In genomic region chr2:93919093-93919492, GRCm38 (mm10) we compare ENCODE assay signal across 19 mouse cellular contexts. TPM values are rescaled to one million over a fixed set of nuclear protein-coding genes. Genes with fewer than 3 reads are reported as not detected.
DNase-seq lines count a peak whose midpoint lies in the region.
"Had no signal": no experiment of that assay in that cellular context is flagged by ENCODE, and none has a peak within 500 bp of the region (broad histone marks: within the 10 kb centered on the region; RNA-seq: fewer than 3 reads in every experiment).

No protein-coding gene starts in this region.

- DNase-seq in adrenal gland, adult 2 months = peak; percentile 57
- DNase-seq in adrenal gland, postnatal 14 days = no peak
- DNase-seq in heart, adult 11 months = peak; percentile 56
- no peak for DNase-seq in heart, adult 18-20 months
- DNase-seq: adrenal gland, adult 8-10 months; adrenal gland, postnatal 10 days; adrenal gland, postnatal 25 days; B cell, adult 2 months; cerebellum, adult 11 months; cerebellum, adult 11-12 months; cerebellum, adult 18-20 months; cerebellum, adult 2 months; cerebellum, adult 8-10 months had no signal

RNA-seq across cellular contexts. Expression of gene Gm13889, which starts 37.9 kb away (rescaled TPM):
- total RNA-seq in adrenal gland, adult 2 months (2021) = 10 to 100 TPM; 38.1 to 50.3 TPM
- 62.0 and 80.6 TPM in 2 replicates for polyA plus RNA-seq in adrenal gland, adult 2 months (2012; rRNA removed)
- total RNA-seq in adrenal gland, postnatal 14 days (2021) = 29.6 and 43.3 TPM in 2 replicates
- 10 to 100 TPM in 1 of 2 experiments, 1 to 10 TPM in 1; 8.9 to 10.9 TPM for total RNA-seq in heart, adult 18-20 months (2021)
- total RNA-seq: CH12.LX, G1E, MEL had no signal
- polyA plus RNA-seq: activated CD4-positive, CD25-positive, alpha-beta regulatory T cell, adult 4 months; CD4-positive, CD25-positive, alpha-beta regulatory T cell, adult 4 months had no signal

RNA-seq across cellular contexts. Expression of gene Accsl, which starts 50.1 kb away (rescaled TPM):
- total RNA-seq in adrenal gland, adult 2 months (2021) = 1 to 10 TPM in 1 of 2 experiments, under 1 TPM in 1; 0.43 to 1.6 TPM
- not detected in 2 replicates for polyA plus RNA-seq in adrenal gland, adult 2 months (2012; rRNA removed)
- 1.2 TPM in 2 replicates for total RNA-seq in adrenal gland, postnatal 14 days (2021)
- total RNA-seq in heart, adult 18-20 months (2021) = not detected
- total RNA-seq: G1E, MEL had no signal
- polyA plus RNA-seq: activated CD4-positive, CD25-positive, alpha-beta regulatory T cell, adult 4 months; CD4-positive, CD25-positive, alpha-beta regulatory T cell, adult 4 months; G1E; Patski had no signal

Comparison
In these comparisons a context has a peak if more than half of its experiments do, and no peak if none do; other contexts are left out.
1. DNase-seq: peak in adrenal gland, adult 2 months (single experiment) and heart, adult 11 months (single experiment); none in adrenal gland, postnatal 14 days (single experiment) and heart, adult 18-20 months (0 of 2).